Mouse (Mus musculus) neutrophil, adult 65 days (primary cell): ENCODE results near the gene Tmem211. TPM values are rescaled to one million over a fixed set of nuclear protein-coding genes. Genes with fewer than 3 reads are reported as not detected.

Source experiments
- total RNA-seq: library from RNA; stranded (reverse); gene quantifications from 2 replicates; pipeline ENCODE4 v1.2.4, GENCODE M21; 2023

The Tmem211 gene
- total RNA-seq = not detected in 2 replicates

DNA sequence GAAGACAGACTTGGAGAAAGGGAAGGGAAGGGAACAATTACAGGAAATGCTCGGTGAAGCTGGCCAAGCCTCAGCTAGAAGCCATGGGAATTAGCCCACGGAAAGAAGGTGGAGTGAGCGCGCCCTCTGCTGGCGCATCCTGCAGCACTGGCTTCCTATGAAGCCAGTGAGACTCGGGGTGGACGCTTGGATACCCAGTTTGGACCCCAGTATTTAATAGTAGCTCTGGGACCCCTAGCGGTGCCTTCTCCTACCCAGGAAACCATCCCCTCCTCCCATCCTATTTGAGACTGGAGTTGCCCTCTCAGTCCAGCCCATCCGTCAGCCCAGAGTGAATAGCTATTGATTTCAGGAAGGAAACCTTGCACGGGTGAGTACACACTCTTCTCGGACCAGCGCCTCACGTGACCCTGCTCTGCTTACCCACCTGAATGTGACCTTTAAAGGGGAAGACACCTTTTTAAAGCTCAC is at the start of gene Tmem211:
Gene Tmem211, plus strand, starts transcription at position 278 of the 471 bp plus-strand sequence.

DNA sequence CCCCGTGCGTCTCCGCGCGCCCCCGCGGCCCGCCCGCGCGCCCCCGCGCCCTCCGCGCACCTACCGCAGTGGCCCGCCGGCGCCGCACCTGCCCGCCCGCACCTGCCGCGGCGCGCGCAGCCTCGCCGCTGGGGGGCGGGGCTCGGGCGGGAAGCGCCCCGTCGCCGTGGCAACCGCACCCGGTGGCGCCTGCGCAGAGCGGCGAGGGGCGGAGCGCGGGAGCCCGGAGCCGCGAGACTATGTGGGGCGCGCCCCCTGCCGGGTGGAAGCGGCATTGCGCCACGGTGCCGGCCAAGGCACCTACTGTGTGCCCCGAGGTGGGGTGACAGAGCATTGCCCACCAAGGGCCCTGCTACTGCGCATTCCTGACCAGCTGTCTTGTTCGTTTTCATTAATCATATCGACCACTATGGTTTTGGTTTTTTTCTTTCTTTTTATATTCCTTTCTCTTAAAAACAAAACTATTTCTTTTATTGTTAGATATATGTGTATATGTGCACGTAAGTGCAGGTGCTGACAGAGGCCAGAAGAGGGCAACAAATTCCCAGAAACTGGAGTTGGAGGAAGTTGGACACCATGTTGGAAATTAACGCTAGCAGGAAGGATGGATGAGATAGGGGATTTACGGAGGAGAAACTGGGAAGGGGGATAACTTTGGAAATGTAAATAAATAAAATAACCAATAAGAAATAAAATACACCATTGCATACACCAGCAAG is 5.4 kb upstream of the Tmem211 start, which contains the start of gene 2900026A02Rik:
Gene 2900026A02Rik, minus strand, starts transcription at position 90 of the 719 bp plus-strand sequence.

Other genes with a start within 250 kb of the Tmem211 start
- 17.9 and 34.2 TPM in 2 replicates for gene Grk3, start 211.1 kb upstream of the Tmem211 start, total RNA-seq
- not detected in 2 replicates for gene Crybb2, start 156.8 kb upstream of the Tmem211 start, total RNA-seq
- not detected in 2 replicates for gene Crybb3, start 145.3 kb upstream of the Tmem211 start, total RNA-seq
- gene 2900026A02Rik, start 5.7 kb upstream of the Tmem211 start, total RNA-seq = 0.16 and 0.50 TPM in 2 replicates
- not detected in 2 replicates for gene Sgsm1, start 83.9 kb downstream of the Tmem211 start, total RNA-seq
- gene Aym1, start 130.4 kb downstream of the Tmem211 start, total RNA-seq = not detected in 2 replicates